Mouse (Mus musculus) intestine, embryonic 15.5 days (tissue): ENCODE results near the gene Nt5dc3. TPM values are rescaled to one million over a fixed set of nuclear protein-coding genes. Genes with fewer than 3 reads are reported as not detected.

Experiments
- ATAC-seq: fragments of 200-750 bp; cut with Nextera tagmentation; 2 replicates; pipeline ENCODE4 v1.8.0; 2017; ENCODE audit warnings: moderate TSS enrichment, moderate library complexity
- H3K27ac ChIP-seq: fragments of 300-500 bp; sonication (generic); 2 replicates; pipeline ENCODE4 v1.5.1; 2015; ENCODE audit warnings: mild to moderate bottlenecking, inconsistent platforms
- H3K27me3 ChIP-seq: fragments of 300-500 bp; sonication (generic); replicated peaks from 2 replicates; pipeline ENCODE4 v1.6.1; 2015; ENCODE audit warnings: inconsistent platforms
- H3K36me3 ChIP-seq: fragments of 300-500 bp; sonication (generic); 2 replicates; pipeline ENCODE4 v1.6.1; 2015; ENCODE audit warnings: inconsistent platforms
- H3K4me1 ChIP-seq: fragments of 300-500 bp; sonication (generic); replicated peaks from 2 replicates; pipeline ENCODE4 v1.6.1; 2015; ENCODE audit warnings: inconsistent platforms
- H3K4me2 ChIP-seq: fragments of 300-500 bp; sonication (generic); replicated peaks from 2 replicates; pipeline ENCODE4 v1.6.1; 2015; ENCODE audit warnings: mild to moderate bottlenecking, inconsistent platforms
- H3K4me3 ChIP-seq: fragments of 300-500 bp; sonication (generic); replicated peaks from 2 replicates; pipeline ENCODE4 v1.5.1; 2015; ENCODE audit warnings: inconsistent platforms
- H3K9ac ChIP-seq: fragments of 300-500 bp; sonication (generic); 2 replicates; pipeline ENCODE4 v1.6.1; 2015; ENCODE audit warnings: inconsistent platforms
- H3K9me3 ChIP-seq: fragments of 300-500 bp; sonication (generic); 2 replicates; pipeline ENCODE4 v1.6.1; 2016; ENCODE audit warnings: inconsistent platforms
- WGBS: fragments of 180-500 bp; shearing (Covaris S2); methylation state at CpG from one replicate; pipeline ENCODE4 v1.1.7; 2015; 5-methylcytosine and 5-hydroxymethylcytosine counted together
- polyA plus RNA-seq: library from polyadenylated mRNA; unstranded; fragments of >200 nt; fragmentation: Nextera tagmentation; extraction: Ambion mirVana; gene quantifications from 2 replicates; pipeline ENCODE4 v1.2.1, GENCODE M21; 2015

Nt5dc3 gene
- polyA plus RNA-seq: 1.0 and 1.1 TPM in 2 replicates

- ATAC-seq: peak; percentile 96
- Histone ChIP-seq H3K27ac (peak within 1 kb of the TSS; percentile 72), H3K4me2 (peak within 1 kb of the TSS; percentile 97), H3K4me1 (peaks cover 16% of the 10 kb centered on the region; the same call in 1 of the 2 replicates), H3K27me3 (no peaks in the 10 kb centered on the region), H3K36me3 (no peaks in the 10 kb centered on the region), H3K9me3 (no peaks in the 10 kb centered on the region), H3K4me3 (peak within 1 kb of the TSS; percentile 66), H3K9ac (peak within 1 kb of the TSS; percentile 63)
- under 1% methylated on average over 44 of the region's 44 CpGs for whole genome bisulfite sequencing
Measured at GRCm38 (mm10) chr10:86778398-86779116, at the start of gene Nt5dc3. TSS of gene Nt5dc3 (plus strand) at chr10:86779005.

GRCm38 (mm10) chr10:86730823-86731499 lies 47.8 kb upstream of the Nt5dc3 start:
- Histone ChIP-seq H3K4me3 (peak overlapping the region; percentile 41), H3K9ac (peak overlapping the region; percentile 56), H3K36me3 (no peaks in the 10 kb centered on the region), H3K27me3 (no peaks in the 10 kb centered on the region), H3K4me2 (peak overlapping the region; percentile 86), H3K9me3 (no peaks in the 10 kb centered on the region), H3K27ac (0 out of 2 replicates have a peak overlapping the region, but pooled peaks have one; percentile 9), H3K4me1 (no peaks in the 10 kb centered on the region; the same call in 1 of the 2 replicates)
- WGBS: 8% methylated on average over 22 of the region's 22 CpGs
- ATAC-seq: peak; percentile 77

GRCm38 (mm10) chr10:86731500-86731863 lies 47.3 kb upstream of the Nt5dc3 start:
- no peak for ATAC-seq
- H3K9me3 ChIP-seq: no peaks in the 10 kb centered on the region
- H3K27me3 ChIP-seq: no peaks in the 10 kb centered on the region
- H3K4me3 ChIP-seq: no peak overlapping the region
- no peaks in the 10 kb centered on the region for H3K36me3 ChIP-seq
- WGBS: 39% methylated on average over 2 of the region's 2 CpGs
- H3K9ac ChIP-seq: no peak overlapping the region
- 0 out of 2 replicates have a peak overlapping the region, but pooled peaks have one; percentile 86 for H3K4me2 ChIP-seq
- no peaks in the 10 kb centered on the region; the same call in 1 of the 2 replicates for H3K4me1 ChIP-seq
- H3K27ac ChIP-seq: no peak overlapping the region

GRCm38 (mm10) chr10:86735036-86735435 lies 43.8 kb upstream of the Nt5dc3 start:
- Histone ChIP-seq H3K4me3 (no peak overlapping the region), H3K27ac (no peak overlapping the region), H3K36me3 (no peaks in the 10 kb centered on the region), H3K9me3 (no peaks in the 10 kb centered on the region), H3K9ac (no peak overlapping the region), H3K27me3 (no peaks in the 10 kb centered on the region), H3K4me1 (no peaks in the 10 kb centered on the region), H3K4me2 (no peak overlapping the region)
- no peak for ATAC-seq
- WGBS: 89% methylated on average over 4 of the region's 4 CpGs

- ATAC-seq: no peak
- H3K4me1 ChIP-seq: no peaks in the 10 kb centered on the region
- 90% methylated on average over 2 of the region's 2 CpGs for WGBS
Measured at GRCm38 (mm10) chr10:86742918-86743317, 35.9 kb upstream of the Nt5dc3 start.

GRCm38 (mm10) chr10:86744306-86744705 lies 34.5 kb upstream of the Nt5dc3 start:
- H3K27ac ChIP-seq: no peak overlapping the region
- H3K27me3 ChIP-seq: no peaks in the 10 kb centered on the region
- ATAC-seq: no peak
- no peaks in the 10 kb centered on the region for H3K36me3 ChIP-seq
- no peak overlapping the region for H3K9ac ChIP-seq
- H3K4me3 ChIP-seq: no peak overlapping the region
- no peaks in the 10 kb centered on the region for H3K9me3 ChIP-seq
- WGBS: 90% methylated on average over 7 of the region's 7 CpGs
- no peaks in the 10 kb centered on the region for H3K4me1 ChIP-seq
- H3K4me2 ChIP-seq: no peak overlapping the region

More at GRCm38 (mm10) chr10:86742918-86743317, 35.9 kb upstream of the Nt5dc3 start:
- H3K27ac ChIP-seq: no peak overlapping the region
- no peaks in the 10 kb centered on the region for H3K9me3 ChIP-seq
- H3K36me3 ChIP-seq: no peaks in the 10 kb centered on the region
- no peak overlapping the region for H3K4me2 ChIP-seq
- H3K4me3 ChIP-seq: no peak overlapping the region
- no peaks in the 10 kb centered on the region for H3K27me3 ChIP-seq
- H3K9ac ChIP-seq: no peak overlapping the region

GRCm38 (mm10) chr10:86755816-86756502 lies 22.8 kb upstream of the Nt5dc3 start:
- Histone ChIP-seq H3K4me1 (no peaks in the 10 kb centered on the region), H3K4me2 (no peak overlapping the region), H3K27me3 (no peaks in the 10 kb centered on the region), H3K4me3 (no peak overlapping the region), H3K36me3 (no peaks in the 10 kb centered on the region), H3K27ac (no peak overlapping the region), H3K9me3 (no peaks in the 10 kb centered on the region), H3K9ac (no peak overlapping the region)
- WGBS: 85% methylated on average over 6 of the region's 6 CpGs
- ATAC-seq: no peak

GRCm38 (mm10) chr10:86757724-86758123 lies 21.1 kb upstream of the Nt5dc3 start:
- WGBS: 86% methylated on average over 1 of the region's 1 CpGs
- Histone ChIP-seq H3K27ac (no peak overlapping the region), H3K36me3 (no peaks in the 10 kb centered on the region), H3K4me2 (no peak overlapping the region), H3K9ac (no peak overlapping the region), H3K4me3 (no peak overlapping the region), H3K4me1 (no peaks in the 10 kb centered on the region), H3K9me3 (no peaks in the 10 kb centered on the region), H3K27me3 (no peaks in the 10 kb centered on the region)
- no peak for ATAC-seq

- Histone ChIP-seq H3K9ac (no peak overlapping the region), H3K27me3 (no peaks in the 10 kb centered on the region), H3K36me3 (no peaks in the 10 kb centered on the region), H3K4me2 (no peak overlapping the region), H3K27ac (no peak overlapping the region), H3K9me3 (no peaks in the 10 kb centered on the region), H3K4me3 (no peak overlapping the region), H3K4me1 (no peaks in the 10 kb centered on the region)
- ATAC-seq: no peak
- WGBS: 86% methylated on average over 6 of the region's 6 CpGs
Measured at GRCm38 (mm10) chr10:86758211-86758610, 20.6 kb upstream of the Nt5dc3 start.

- Histone ChIP-seq H3K9ac (no peak overlapping the region), H3K36me3 (no peaks in the 10 kb centered on the region), H3K27me3 (no peaks in the 10 kb centered on the region), H3K4me2 (no peak overlapping the region), H3K27ac (no peak overlapping the region), H3K4me3 (no peak overlapping the region), H3K9me3 (no peaks in the 10 kb centered on the region), H3K4me1 (no peaks in the 10 kb centered on the region)
- 81% methylated on average over 1 of the region's 1 CpGs for WGBS
- ATAC-seq: no peak
Measured at GRCm38 (mm10) chr10:86761236-86761635, 17.6 kb upstream of the Nt5dc3 start.

- 53% methylated on average over 7 of the region's 7 CpGs for WGBS
- H3K9me3 ChIP-seq: no peaks in the 10 kb centered on the region
- no peak overlapping the region for H3K4me2 ChIP-seq
- no peak overlapping the region for H3K9ac ChIP-seq
- no peak for ATAC-seq
- no peak overlapping the region for H3K27ac ChIP-seq
- no peaks in the 10 kb centered on the region for H3K27me3 ChIP-seq
- H3K4me1 ChIP-seq: no peaks in the 10 kb centered on the region
- H3K4me3 ChIP-seq: no peak overlapping the region
- no peaks in the 10 kb centered on the region for H3K36me3 ChIP-seq
Measured at GRCm38 (mm10) chr10:86761722-86762383, 17.0 kb upstream of the Nt5dc3 start.

- ATAC-seq: no peak
- Histone ChIP-seq H3K9me3 (no peaks in the 10 kb centered on the region), H3K27ac (no peak overlapping the region), H3K9ac (no peak overlapping the region), H3K4me3 (no peak overlapping the region), H3K4me1 (no peaks in the 10 kb centered on the region), H3K36me3 (no peaks in the 10 kb centered on the region), H3K27me3 (no peaks in the 10 kb centered on the region), H3K4me2 (no peak overlapping the region)
- 65% methylated on average over 3 of the region's 3 CpGs for WGBS
Measured at GRCm38 (mm10) chr10:86762384-86762730, 16.4 kb upstream of the Nt5dc3 start.
